Mouse (Mus musculus): ENCODE results near the gene Nfyc. TPM values are rescaled to one million over a fixed set of nuclear protein-coding genes. Genes with fewer than 3 reads are reported as not detected.

The Nfyc gene
- polyA plus RNA-seq, 1 experiment from 2014 or later: 111 TPM

DNA sequence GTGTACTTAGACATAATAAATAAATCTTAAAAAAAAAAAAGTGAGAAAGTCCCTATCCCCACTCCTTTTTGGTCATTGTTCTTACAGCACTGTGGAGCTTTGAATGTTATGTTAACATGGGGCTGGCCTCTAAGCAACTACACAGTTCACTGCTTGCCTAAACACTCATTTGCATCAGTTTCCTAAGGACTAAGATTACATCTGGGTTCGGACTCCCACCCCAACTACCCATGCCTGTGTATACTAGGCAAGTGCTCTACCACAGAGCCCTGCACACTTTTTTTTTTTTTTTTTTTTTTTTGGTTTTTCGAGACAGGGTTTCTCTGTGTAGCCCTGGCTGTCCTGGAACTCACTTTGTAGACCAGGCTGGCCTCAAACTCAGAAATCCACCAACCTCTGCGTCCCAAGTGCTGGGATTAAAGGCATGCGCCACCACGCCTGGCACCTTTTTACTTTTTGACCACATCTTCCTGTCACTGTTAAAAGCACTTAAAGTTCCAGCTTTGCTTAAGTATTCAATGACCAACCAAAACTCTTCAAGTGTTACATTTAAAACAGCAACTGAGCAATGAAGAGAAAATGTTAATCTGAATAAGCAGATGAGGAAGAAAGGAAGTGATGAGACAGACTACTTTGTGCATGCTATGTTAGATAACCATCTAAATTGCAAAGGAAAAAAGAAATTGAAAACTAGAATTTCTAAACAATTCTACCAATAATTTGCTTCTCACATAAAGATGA is 33.2 kb downstream of the Nfyc start:
- Histone ChIP-seq H3K36me3 (no peaks in the 10 kb centered on the region), H3K27me3 (ENCODE audit: insufficient read depth, poor library complexity, severe bottlenecking) (no peaks in the 10 kb centered on the region), H3K9me3 (no peaks in the 10 kb centered on the region), H3K4me1 (peaks cover 12% of the 10 kb centered on the region; the same call in 1 of the 2 replicates), H3K27ac (no peak overlapping the region), H3K4me3 (no peak overlapping the region)
- DNase-seq (ENCODE audit: low spot score): no peak
- WGBS: 84% methylated on average over 5 of the region's 5 CpGs

DNA sequence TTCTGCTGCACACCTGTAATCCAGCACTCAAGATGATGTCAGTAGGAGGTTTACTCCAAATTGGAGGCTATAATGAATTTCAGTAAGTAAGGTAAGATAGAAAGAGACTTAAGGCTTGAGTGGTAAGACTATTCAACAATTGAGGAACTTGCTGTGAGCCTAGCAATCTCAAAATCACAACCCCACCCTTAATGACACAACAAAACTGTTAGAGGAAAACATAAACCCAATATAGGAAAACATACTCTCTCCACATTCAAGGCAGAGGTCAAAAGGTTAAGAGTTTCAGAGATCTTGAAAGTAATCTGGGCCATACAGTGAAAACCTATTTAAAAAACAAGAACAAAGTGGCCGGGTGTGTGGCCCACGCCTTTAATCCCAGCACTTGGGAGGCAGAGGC is 34.7 kb downstream of the Nfyc start:
- no peak overlapping the region for H3K4me3 ChIP-seq
- no peaks in the 10 kb centered on the region for H3K9me3 ChIP-seq
- no peak for DNase-seq (ENCODE audit: low spot score)
- WGBS: 76% methylated on average over 2 of the region's 2 CpGs
- peaks cover 18% of the 10 kb centered on the region; the same call in 1 of the 2 replicates for H3K4me1 ChIP-seq
- no peaks in the 10 kb centered on the region for H3K27me3 ChIP-seq (ENCODE audit: insufficient read depth, poor library complexity, severe bottlenecking)
- H3K36me3 ChIP-seq: no peaks in the 10 kb centered on the region
- no peak overlapping the region for H3K27ac ChIP-seq

DNA sequence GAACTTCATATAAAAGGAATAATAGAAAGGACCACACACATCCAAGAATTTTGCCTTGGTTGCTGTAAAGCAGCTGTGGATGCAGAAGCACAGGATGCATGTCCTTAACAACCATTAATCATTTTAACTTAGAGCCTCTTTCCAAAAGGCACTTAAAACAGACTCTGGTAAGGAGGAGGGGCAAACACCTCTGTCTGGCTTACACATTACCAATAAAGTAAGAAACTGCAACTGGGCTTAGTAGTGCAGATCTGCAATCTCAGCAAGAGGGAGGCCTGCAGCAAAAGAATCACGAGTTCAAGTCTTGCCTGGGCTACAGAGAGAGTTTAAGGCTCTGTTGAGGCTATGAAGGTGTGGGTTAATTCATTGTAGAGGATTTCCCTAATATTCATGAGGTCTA is 35.7 kb downstream of the Nfyc start:
- Histone ChIP-seq H3K9me3 (no peaks in the 10 kb centered on the region), H3K4me1 (peaks cover 14% of the 10 kb centered on the region; the same call in 1 of the 2 replicates), H3K4me3 (no peak overlapping the region), H3K36me3 (peaks cover 2% of the 10 kb centered on the region), H3K27me3 (ENCODE audit: insufficient read depth, poor library complexity, severe bottlenecking) (no peaks in the 10 kb centered on the region), H3K27ac (no peak overlapping the region)
- no peak for DNase-seq (ENCODE audit: low spot score)
- WGBS: 96% methylated on average over 1 of the region's 1 CpGs

DNA sequence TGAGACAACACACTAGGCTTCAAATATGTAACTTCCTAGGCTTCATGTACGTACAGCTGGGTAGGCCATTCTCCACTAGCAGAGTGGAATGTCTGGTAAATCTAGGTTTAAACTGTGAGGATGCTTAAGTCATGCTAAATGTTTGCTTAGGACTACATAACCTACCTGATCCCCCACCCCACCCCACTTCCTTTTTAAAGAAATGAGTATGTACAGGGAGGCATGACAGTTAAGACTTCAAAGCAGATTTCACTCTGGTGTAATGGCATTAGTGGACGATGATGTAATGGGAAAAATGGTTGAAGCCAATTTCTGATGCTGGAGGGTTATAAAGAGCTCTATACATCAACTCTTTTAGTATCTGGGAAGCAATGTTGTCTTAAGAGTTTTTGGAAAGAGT is 38.5 kb downstream of the Nfyc start:
- DNase-seq (ENCODE audit: low spot score): no peak
- H3K27ac ChIP-seq: no peak overlapping the region
- peaks cover 14% of the 10 kb centered on the region; the same call in 1 of the 2 replicates for H3K4me1 ChIP-seq
- H3K9me3 ChIP-seq: no peaks in the 10 kb centered on the region
- H3K27me3 ChIP-seq (ENCODE audit: insufficient read depth, poor library complexity, severe bottlenecking): no peaks in the 10 kb centered on the region
- WGBS: 82% methylated on average over 2 of the region's 2 CpGs
- H3K4me3 ChIP-seq: no peak overlapping the region
- H3K36me3 ChIP-seq: peaks cover 29% of the 10 kb centered on the region

DNA sequence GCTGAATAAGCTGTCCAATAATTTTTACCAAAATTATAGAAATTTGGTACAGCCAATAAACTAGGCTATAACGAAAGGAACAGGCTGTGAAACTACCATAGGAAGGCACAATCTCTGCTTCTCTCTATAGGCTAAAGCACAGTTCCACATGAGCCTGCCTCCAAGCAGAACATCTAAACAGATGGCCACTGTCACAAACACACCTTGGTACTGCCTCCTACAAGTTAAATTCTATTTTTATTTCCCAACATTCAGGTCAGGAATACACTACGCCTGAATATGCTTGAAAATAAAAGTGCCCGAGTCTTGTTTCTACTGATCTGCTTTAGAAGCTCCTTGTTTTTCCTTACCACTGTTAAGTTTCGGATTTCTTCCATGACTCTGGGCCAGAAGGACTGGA is 41.3 kb downstream of the Nfyc start:
- no peak for DNase-seq (ENCODE audit: low spot score)
- Histone ChIP-seq H3K36me3 (peaks cover 57% of the 10 kb centered on the region), H3K27ac (no peak overlapping the region), H3K9me3 (no peaks in the 10 kb centered on the region), H3K4me1 (peaks cover 7% of the 10 kb centered on the region; the same call in 1 of the 2 replicates), H3K27me3 (ENCODE audit: insufficient read depth, poor library complexity, severe bottlenecking) (no peaks in the 10 kb centered on the region), H3K4me3 (no peak overlapping the region)
- 97% methylated on average over 4 of the region's 4 CpGs for WGBS

DNA sequence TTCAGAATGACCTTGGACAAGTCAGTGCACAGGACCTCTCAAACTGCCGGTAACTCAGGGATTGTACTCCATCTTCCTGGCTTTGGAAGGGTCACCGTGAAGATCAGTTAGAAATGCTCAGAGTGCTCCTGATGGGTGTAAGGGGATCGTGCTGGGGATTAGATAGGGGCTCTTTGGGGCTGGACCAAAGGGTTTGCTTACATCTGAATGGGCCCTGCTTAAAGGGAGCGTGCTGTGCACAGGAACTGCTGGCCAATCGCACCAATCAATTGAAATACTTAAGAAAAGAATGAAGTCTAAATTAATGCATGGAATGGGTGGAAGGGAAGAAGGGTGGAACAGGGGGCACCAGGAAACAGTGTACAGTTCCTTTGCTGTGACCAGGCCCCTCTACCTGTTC is 75.6 kb downstream of the Nfyc start:
- Histone ChIP-seq H3K27me3 (ENCODE audit: insufficient read depth, poor library complexity, severe bottlenecking) (peaks cover 25% of the 10 kb centered on the region), H3K27ac (no peak overlapping the region), H3K9me3 (no peaks in the 10 kb centered on the region), H3K4me3 (no peak overlapping the region), H3K36me3 (peaks cover 40% of the 10 kb centered on the region), H3K4me1 (no peaks in the 10 kb centered on the region)
- no peak for DNase-seq (ENCODE audit: low spot score)
- WGBS: 57% methylated on average over 5 of the region's 5 CpGs

DNA sequence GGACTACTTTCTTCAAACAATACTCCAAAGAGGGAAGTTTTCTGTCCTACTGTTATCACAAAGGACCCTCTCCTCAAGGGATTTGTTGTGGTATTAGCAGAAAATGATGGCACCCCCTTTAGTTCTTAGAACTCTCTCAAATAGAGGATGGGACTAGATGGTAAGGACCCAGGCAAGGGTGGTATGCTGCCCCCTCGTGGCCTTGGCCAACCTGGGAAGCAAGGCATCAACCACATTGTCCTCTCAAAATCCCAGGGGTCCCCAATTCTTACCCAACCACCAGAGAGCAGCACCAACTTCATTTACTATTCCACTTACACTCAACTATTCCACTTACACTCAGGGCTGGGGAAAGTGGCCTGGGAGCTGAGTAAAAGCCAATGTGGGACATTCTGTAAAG is 76.1 kb downstream of the Nfyc start:
- H3K36me3 ChIP-seq: peaks cover 35% of the 10 kb centered on the region
- peaks cover 30% of the 10 kb centered on the region for H3K27me3 ChIP-seq (ENCODE audit: insufficient read depth, poor library complexity, severe bottlenecking)
- H3K4me3 ChIP-seq: no peak overlapping the region
- DNase-seq (ENCODE audit: low spot score): no peak
- 3% methylated on average over 1 of the region's 1 CpGs for WGBS
- no peaks in the 10 kb centered on the region for H3K4me1 ChIP-seq
- H3K9me3 ChIP-seq: no peaks in the 10 kb centered on the region
- H3K27ac ChIP-seq: no peak overlapping the region

DNA sequence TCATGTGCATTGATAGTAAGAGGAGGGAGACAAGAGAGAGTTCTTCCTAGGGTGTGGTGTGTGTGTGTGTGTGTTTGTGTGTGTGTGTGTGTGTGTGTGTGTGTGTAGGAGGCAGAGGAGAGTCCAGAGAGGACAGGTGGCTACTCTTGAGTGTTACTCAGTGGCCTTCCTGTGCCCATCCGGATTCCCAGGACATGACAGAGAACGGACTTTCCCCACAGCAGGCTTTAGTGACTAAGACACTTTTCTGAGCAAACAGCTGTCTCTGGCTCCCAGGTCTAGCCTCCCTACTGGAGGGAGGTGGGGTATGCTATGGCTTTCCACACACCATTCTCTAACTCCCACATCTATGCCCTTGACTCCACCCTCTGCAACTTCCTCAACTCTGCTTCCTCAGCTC is 81.8 kb downstream of the Nfyc start:
- 39% methylated on average over 2 of the region's 2 CpGs for WGBS

DNA sequence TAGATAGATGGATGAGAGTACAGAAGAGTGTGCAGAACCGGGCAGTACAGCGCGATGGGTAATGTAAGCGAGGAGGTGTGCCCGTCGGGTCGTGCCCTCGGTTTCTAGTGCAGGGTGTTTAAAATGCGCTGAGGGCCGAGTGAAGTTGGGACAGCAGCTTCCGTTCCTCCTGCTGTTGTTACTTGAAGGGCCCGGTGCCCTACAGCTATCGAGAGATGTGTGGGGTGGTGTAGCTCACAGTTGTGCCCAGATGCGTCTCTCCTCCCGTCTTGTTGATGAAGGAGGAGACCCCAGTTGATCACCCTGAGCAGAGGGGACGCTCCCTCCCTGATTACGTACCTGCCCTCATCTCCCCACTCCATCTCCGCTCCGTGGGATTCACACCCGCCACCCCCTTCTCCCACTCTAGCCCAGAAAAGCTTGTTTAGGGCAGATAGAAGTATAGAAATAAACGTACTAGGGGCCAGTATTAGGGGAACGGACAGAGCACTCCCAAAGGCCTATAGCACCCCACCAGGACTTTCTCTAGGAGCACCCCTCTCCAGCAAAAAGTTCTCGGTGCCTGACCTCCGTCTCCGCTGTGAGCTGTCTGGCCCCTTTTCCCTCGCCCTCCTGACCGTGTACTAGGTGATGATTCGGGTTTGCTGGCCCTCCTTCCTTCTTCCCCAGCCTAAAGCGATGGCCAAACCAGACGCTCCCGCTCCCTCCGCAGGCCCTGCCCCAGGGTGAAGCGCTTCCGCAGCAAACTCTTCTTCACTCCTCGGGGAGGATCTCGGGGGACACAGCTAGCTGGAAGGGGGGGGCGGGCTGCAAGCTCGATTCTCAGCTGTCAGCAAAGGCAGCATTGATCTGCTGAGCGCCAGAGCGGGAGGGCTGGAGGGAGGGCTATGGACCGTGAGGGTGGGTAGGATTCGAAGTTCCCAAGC is 83.2 kb downstream of the Nfyc start, which contains the start of gene Kcnq4:
Gene Kcnq4, minus strand, starts transcription at position 672 of the 926 bp plus-strand sequence.
- Histone ChIP-seq H3K27me3 (ENCODE audit: insufficient read depth, poor library complexity, severe bottlenecking) (peaks cover 94% of the 10 kb centered on the region), H3K4me1 (peaks cover 46% of the 10 kb centered on the region), H3K4me3 (peak within 1 kb of the TSS; percentile 74), H3K27ac (peak within 1 kb of the TSS; percentile 69; the same call in 1 of the 2 replicates), H3K9me3 (no peaks in the 10 kb centered on the region), H3K36me3 (no peaks in the 10 kb centered on the region)
- DNase-seq (ENCODE audit: low spot score): peak; percentile 66
- 2% methylated on average over 42 of the region's 42 CpGs for WGBS

More for the DNA sequence above, 81.8 kb downstream of the Nfyc start:
- peak; percentile 72 for DNase-seq (ENCODE audit: low spot score)
- H3K27ac ChIP-seq: no peak overlapping the region
- no peak overlapping the region for H3K4me3 ChIP-seq
- H3K9me3 ChIP-seq: no peaks in the 10 kb centered on the region
- peaks cover 37% of the 10 kb centered on the region for H3K4me1 ChIP-seq
- peaks cover 86% of the 10 kb centered on the region for H3K27me3 ChIP-seq (ENCODE audit: insufficient read depth, poor library complexity, severe bottlenecking)
- H3K36me3 ChIP-seq: no peaks in the 10 kb centered on the region

DNA sequence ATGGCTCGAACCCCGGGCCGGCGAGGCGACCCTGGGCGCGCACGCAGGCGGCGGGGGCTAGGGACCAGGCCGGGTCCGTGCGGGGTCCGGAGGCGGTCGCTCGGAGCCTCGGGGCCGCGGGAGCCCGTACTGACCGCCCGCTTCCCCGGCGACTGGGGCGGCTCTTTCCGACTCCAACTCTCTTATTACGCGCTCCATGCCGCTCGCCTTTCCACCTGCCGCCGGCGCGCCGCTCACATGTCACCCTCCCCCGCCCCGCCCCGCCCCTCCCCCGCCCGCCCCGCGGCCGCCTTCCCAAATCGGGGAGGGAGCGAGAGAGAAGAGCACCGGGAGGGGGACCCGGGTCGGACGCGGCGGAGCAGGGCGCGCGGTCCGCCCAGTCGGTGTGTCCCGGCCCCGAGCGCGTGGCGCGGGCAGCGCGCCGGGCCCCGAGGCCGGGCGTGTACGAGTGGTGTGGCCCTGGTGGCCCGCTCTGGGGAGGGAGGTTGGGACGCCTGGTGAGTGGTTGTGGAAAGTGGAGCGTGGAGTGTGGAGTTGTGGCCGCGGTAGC is 84.1 kb downstream of the Nfyc start:
- H3K4me1 ChIP-seq: peaks cover 46% of the 10 kb centered on the region
- under 1% methylated on average over 45 of the region's 75 CpGs for WGBS
- peak overlapping the region; percentile 69 for H3K27ac ChIP-seq
- H3K9me3 ChIP-seq: no peaks in the 10 kb centered on the region
- no peaks in the 10 kb centered on the region for H3K36me3 ChIP-seq
- H3K27me3 ChIP-seq (ENCODE audit: insufficient read depth, poor library complexity, severe bottlenecking): peaks cover 99% of the 10 kb centered on the region
- H3K4me3 ChIP-seq: peak overlapping the region; percentile 74
- DNase-seq (ENCODE audit: low spot score): no peak

DNA sequence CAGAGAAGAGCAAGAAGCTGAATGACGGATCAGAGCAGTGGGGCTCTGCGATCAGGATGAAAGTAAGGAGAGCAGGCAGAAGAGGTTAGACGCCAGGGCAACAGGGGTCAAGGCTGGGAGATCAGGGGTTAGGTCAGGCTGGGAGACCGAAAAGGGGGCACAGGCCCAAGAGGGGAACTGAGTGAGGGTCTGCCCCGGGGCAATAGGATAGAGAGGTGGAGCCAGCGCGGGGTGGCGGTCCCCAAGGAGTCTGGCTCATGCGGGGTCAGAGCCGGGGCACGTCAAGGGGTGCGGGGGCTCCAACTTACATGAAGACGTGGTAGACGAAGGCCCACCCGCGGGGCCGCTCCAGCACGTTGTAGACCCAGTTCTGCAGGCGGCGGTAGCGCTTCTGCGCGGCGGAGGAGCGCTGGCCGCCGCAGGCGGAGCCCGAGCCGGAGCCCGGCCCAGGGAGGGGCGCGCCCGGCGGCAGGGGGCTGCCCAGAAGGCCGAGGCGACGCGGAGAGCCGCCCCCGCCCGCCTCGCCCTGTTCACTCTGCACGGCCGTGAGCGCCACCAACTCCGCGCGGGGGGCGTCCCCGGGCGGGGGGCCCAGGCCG is 84.7 kb downstream of the Nfyc start:
- H3K27ac ChIP-seq: peak overlapping the region; percentile 69
- 3% methylated on average over 52 of the region's 53 CpGs for WGBS
- H3K36me3 ChIP-seq: no peaks in the 10 kb centered on the region
- no peaks in the 10 kb centered on the region for H3K9me3 ChIP-seq
- H3K4me1 ChIP-seq: peaks cover 51% of the 10 kb centered on the region
- peaks cover 99% of the 10 kb centered on the region for H3K27me3 ChIP-seq (ENCODE audit: insufficient read depth, poor library complexity, severe bottlenecking)
- H3K4me3 ChIP-seq: peak overlapping the region; percentile 74
- no peak for DNase-seq (ENCODE audit: low spot score)

DNA sequence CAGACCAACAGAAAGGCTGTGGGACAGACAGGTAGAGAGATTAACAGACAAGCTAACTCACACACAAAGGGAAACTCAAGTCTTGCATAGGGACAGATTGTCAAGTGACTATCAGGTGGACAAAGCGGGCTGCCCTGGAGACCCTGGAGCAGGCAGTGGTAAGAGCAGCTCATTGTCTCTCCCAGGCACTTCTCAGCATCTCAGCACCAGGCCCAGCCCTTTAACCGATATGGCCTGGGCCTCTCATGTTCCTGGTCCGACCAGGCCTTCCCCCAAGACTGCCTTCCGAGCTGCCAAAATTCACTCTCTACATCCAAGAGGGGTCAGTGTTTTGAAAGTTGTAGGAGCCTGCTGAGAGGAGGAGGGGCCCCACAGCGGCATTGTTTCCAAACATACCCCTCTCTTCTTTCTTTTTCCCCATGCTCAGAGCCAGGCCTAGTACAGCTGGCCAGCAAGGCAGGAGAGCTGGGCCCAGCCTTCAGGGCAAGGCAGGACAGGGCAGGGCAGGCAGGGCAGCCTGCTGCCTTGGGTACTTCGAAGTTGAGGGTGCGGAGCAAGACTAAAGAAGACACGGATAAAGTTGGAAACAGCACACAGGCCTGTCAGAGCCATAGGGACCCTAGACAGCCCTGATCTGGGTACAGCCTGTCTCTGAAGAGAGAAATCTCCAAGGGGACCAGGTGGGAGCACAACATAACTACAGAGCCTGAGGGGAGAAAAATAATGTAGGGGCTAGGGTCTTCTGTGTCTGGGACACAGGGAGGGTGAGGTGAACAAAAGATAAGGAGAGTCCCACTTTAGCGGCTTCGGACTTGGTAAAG is 85.4 kb downstream of the Nfyc start:
- H3K27ac ChIP-seq: no peak overlapping the region
- H3K4me1 ChIP-seq: peaks cover 58% of the 10 kb centered on the region
- 29% methylated on average over 10 of the region's 10 CpGs for WGBS
- H3K4me3 ChIP-seq: peak overlapping the region; percentile 74
- no peaks in the 10 kb centered on the region for H3K36me3 ChIP-seq
- no peak for DNase-seq (ENCODE audit: low spot score)
- no peaks in the 10 kb centered on the region for H3K9me3 ChIP-seq
- H3K27me3 ChIP-seq (ENCODE audit: insufficient read depth, poor library complexity, severe bottlenecking): peaks cover 99% of the 10 kb centered on the region

Measured in heart, embryonic 10.5 days (tissue).